Mouse (Mus musculus): Measurements from ENCODE around the gene Nmd3. TPM values are rescaled to one million over a fixed set of nuclear protein-coding genes. Genes with fewer than 3 reads are reported as not detected.

Nmd3 gene
- polyA plus RNA-seq (2012; rRNA removed), result 25.7 and 26.9 TPM in 2 replicates

DNA sequence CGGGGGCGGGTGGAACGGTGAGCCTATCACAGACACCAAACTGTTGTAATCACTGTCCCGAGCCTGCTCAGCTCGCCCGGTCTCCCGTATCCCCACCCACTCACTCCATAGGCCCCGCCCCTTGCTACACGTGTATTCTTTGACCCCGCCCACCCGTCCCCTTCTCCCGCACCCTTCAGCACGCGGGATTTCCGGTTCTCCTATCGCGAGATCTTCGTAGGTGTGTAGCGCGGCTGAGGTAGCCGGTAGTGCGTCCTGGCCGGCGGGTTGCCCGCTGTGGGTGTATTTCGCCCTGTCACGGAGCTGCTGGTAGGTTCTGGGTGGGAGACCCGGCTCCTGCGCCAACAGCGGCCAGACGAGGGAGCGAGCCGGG, at the start of gene Nmd3:
Gene Nmd3, plus strand, starts transcription at position 172 of the 373 bp plus-strand sequence.
- DNase-seq (ENCODE audit: extremely low spot score in 1 of 2, low spot score in 1 of 2), result peak; percentile 74 to 89

DNA sequence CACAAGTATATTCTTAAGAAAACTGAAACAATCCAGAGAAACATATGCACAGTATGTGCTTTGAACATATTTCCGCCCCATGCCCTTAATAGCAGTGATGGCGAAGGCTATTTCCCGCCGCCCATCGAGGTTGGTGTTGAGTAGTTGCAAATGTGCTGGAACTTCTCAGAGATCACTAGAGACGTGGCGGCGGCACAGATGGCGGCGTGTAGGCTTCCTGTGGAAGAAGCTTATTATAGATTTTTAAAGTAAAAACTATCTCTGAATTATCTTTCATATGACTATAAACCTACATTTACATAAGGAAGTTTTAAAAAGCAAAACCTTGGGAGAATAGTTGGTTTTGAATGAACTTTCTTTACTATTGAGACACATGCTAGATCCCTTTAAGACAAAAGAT, 48.4 kb upstream of the Nmd3 start:
- DNase-seq (ENCODE audit: extremely low spot score in 1 of 2, low spot score in 1 of 2), result peak; percentile 11 to 51

DNA sequence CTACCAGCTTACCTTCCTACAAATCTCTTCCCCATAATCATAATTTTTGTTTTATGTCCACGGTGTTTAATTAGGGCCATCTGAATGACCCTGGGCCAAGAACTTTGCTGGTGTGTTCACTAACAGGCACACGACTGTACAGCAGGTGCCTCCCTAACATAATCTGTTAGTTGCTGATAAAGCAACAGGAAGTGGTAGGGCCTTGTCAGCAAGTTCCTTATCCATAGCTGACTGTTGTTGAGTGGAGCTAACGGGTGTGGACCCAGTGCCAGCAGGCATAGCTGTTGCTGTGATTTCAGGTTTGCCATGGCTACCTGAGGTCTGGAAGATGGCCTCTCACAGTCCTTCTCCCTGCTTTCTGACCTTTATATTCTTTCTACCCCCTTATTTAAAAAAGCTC, 47.6 kb upstream of the Nmd3 start:
- DNase-seq (ENCODE audit: extremely low spot score in 1 of 2, low spot score in 1 of 2), result no peak

DNA sequence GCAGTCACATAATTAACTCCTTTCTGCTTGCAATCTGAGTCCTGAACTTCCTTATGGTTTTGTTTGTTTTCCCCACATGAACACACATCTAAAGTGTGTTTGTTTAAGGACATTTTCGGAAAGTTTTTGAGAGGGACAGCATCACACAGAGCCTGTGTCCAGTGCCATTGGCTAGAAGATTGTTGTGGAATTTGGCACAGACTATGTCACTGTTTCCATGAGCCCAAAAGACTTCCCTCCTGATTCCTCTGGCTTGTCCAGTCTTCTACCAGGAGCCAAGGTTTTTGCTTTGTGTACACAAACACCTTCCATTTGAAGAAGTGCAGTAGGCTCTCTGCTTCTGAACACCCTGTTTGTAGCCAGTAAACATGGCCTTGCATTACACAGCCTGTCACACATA, 32.0 kb upstream of the Nmd3 start:
- no peak for DNase-seq (ENCODE audit: extremely low spot score in 1 of 2, low spot score in 1 of 2)

DNA sequence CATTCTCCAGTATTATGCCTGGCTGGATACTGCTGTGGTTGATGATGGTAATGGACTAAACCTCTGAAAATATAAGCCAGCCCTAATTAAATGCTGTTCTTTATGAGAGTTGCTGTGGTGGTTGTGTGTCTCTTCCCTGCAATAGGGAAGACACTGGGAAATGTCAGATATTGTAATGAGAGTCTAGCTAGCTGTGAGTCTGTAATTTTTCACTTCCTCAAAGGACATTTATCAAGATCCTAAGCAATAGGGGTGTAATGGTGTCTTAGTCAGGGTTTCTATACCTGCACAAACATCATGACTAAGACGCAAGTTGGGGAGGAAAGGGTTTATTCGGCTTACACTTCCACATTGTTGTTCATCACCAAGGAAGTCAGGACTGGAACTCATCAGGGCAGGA, 30.8 kb upstream of the Nmd3 start:
- DNase-seq (ENCODE audit: extremely low spot score in 1 of 2, low spot score in 1 of 2), result no peak

DNA sequence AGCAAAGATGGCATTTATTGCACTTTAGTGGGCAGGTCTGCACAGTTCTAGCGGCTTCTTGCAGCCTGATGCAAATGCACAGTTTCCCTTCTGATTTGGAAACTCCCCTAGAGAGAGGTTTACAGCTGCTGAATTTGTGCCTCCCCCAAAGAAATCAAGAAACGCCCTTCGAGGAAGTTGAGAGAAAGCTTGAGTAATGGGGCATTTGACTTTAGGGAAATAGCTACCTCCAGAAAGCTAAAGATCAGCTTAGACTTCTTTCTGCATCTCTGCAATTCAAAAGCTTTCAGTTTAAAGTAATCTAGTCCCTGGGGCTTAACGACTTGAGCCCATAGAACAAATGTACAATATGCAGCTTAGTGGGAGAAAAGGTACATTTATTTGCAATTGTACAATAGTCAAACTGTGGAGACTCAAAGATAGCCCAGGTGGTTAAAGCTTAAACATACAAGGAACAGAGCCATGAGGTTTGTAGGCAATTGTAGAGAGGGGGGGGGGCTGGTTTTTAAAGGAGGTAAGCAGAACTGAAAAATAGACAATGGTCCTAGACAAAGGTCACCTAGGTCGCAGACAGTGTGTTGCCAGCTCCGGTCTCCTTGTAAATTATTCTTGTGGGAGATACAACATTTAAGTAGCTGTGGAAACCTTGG, 21.8 kb upstream of the Nmd3 start:
- DNase-seq (ENCODE audit: extremely low spot score in 1 of 2, low spot score in 1 of 2), result no peak

DNA sequence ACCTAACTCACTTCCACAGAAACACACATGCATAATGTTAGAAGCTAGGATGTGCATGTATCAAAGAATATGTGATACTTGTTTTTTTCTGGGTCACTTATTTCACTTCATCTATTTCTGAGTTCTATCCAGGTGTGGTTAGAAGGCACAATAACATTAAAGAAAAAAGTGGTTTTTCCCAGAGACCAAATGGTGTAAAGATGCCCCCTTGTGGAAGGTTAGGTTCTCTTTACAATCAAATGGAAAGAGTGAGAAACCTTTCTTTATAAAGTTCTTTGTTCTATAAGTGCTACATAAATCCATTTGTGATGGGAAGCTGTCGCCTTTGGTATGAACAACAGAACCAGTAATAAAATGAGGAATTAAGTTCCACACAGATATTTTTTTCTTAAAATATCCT, 19.9 kb upstream of the Nmd3 start:
- peak in 1 of 2 experiments; percentile 64 for DNase-seq (ENCODE audit: extremely low spot score in 1 of 2, low spot score in 1 of 2)

DNA sequence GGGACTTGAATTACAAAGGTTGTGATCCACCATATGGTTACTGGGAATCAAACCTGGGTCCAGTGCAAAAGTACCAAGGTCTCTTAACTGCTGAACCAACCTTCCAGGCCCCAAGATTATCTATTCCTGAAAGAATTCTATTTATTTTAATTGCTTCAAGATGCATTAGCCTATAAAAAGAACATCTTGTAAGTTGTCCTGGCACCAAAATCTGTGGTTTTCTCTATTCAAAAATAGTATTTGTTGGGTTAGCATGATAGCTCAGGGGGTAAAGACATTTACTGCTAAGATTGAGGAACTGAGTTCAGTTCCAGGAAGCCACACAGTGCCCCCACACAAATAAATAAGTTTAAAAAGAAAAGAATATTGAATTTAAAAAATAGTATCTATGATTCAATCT, 19.4 kb upstream of the Nmd3 start:
- no peak for DNase-seq (ENCODE audit: extremely low spot score in 1 of 2, low spot score in 1 of 2)

DNA sequence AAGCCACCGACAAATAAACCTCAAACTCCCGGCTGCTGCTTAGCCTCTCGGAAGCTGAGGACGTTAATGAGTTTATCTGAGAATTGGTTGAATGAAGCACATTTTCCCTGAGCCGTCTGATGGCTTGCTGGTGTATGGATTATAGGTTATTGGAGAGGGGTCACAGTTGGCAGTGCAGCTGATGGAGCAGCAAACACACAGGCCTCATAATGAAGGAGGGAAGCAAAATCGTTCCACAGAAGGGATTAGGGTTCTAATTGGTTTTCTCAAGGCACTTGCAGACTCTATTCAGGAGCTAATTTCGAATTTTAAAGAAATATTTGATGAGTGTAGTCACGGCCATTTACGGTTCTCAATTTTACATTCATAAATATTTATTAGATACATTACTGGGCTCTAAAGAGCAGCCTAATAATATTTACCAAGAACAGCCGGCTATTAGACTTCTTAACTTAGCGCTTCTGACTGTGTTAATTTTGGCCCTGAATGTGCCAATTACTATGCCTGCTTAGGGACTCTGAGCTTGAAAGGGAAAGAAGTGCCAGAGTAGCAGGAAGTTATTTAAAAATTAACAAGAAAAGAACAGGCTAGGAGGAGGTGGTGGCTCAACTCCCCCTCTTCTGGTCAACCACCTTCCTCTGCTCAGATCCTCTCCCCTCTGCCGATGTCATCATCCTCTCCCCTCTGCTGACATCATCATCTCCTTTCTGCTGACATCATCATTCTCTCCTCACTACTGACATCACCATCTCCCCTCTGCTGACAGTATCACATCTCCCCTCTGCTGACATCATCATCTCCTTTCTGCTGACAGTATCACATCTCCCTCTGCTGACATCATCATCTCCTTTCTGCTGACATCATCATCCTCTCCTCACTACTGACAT, 12.5 kb upstream of the Nmd3 start:
- no peak for DNase-seq (ENCODE audit: extremely low spot score in 1 of 2, low spot score in 1 of 2)

DNA sequence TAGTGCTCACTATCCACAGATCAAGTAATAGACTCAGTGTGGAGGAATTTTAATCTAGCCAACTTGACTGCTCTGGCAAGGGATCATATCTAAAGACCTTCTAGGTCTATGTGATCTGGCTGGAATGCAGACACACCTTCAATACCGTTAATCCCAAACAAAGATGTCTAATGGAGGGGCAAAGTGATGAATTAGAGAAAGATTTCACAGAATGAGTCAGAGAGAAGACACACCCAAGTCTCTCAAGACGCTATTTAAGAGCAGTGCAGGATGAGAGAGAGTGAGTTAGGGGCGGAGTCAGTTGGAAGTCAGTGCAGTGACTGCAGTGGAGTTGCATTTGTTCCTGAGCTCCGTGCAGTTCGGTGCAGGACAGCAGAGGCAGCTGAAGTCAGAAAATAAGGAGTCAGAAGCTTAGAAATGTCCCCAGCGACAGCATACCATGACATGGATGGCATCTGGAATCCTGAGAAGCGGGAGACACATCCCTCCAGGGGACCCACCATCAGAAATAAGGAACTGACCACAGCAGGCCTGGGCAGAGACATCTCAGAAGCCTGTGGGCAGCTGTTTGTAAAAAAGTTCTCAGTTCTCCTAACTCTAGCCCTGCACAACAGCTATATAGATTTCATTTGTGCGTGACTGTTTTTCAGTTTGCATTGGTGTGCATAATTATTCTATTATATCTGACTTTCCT, 9.7 kb upstream of the Nmd3 start:
- no peak for DNase-seq (ENCODE audit: extremely low spot score in 1 of 2, low spot score in 1 of 2)

DNA sequence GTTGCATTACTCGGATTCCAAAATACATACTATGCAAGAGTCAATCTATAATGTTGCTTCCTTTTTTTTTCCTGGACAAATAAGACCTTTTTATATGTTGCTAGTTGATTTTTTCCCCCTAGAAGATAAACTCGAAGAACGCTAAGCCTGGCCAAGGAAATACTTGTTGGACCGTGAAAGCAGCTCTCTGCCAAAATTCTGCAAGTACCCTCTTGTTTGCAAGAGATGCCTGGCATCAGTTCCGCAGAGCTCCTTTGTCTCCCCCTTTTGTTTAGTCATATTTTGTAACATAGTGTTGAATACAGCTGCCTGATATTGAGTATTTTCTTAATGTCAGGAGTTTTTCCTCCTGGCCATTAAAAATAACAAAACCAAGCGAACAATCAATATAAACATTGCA, 4.3 kb upstream of the Nmd3 start:
- DNase-seq (ENCODE audit: extremely low spot score in 1 of 2, low spot score in 1 of 2), result no peak

DNA sequence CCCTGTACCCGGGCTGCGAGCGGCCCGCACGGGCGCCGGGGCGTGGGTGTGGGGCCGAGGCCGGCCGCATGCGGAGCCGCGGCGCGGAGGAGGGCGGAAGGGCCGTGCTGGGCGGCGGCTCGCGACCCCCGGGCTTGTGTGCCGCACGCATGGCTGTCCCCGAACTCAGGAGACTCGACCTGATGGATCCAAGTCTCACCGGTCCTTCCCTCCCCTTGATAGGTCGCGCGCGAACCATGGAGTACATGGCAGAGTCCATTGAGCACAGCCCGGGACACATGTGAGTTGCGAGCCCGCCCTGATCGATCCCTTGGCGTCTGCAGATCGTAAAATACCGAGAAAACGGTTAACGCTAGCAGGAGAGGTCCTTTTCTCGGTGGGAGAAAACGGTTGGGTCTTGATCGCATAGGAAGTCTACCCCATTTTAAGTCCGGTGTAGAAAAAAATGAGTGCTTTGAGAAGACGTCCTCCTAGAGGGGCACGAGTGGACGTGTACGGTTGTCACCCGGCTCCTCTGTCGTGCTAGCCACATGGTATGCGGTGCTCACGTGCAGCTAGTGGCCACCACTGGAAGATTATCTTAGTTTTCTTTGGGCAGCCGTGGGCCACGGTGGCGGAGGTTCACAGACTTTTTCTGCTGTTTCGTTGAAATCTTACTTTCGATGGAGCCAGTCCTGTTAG, 542 bp downstream of the Nmd3 start:
- DNase-seq (ENCODE audit: extremely low spot score in 1 of 2, low spot score in 1 of 2), result peak in 1 of 2 experiments; percentile 31

DNA sequence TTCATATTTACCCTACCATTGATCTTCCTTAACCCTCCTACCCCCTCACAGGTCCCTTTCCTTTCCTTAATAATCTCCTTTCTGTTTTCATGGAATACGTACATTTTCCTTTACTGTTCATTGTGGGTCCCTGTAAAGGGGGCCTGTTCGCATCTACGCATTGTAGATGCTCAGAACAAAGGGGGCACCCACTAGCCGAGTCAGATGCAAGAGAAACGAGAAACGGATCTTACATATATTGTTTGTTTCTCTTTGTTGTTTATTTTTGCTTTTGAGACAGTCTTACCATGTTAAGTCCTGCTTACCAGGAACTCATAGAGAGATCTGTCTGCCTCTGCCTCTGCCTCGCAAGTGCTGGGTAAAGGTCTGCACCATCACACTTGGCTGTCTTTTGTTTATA, 1.4 kb downstream of the Nmd3 start:
- no peak for DNase-seq (ENCODE audit: extremely low spot score in 1 of 2, low spot score in 1 of 2)

DNA sequence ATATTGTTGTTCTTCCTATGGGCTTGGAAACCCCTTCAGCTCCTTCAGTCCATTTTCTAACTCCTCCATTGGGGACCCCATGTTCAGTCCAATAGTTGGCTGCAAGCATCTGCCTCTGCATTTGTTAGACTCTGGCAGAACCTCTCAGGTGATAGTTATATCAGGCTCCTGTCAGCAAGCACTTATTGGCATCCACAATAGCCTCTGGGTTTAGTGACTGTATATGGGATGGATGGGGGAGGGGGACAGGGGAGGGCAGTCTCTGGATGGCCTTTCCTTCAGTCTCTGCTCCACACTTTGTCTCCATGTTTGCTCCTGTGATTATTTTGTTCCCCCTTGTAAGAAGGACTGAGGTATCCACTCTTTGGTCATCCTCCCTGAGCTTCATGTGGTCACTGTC, 9.1 kb downstream of the Nmd3 start:
- DNase-seq (ENCODE audit: extremely low spot score in 1 of 2, low spot score in 1 of 2), result no peak

DNA sequence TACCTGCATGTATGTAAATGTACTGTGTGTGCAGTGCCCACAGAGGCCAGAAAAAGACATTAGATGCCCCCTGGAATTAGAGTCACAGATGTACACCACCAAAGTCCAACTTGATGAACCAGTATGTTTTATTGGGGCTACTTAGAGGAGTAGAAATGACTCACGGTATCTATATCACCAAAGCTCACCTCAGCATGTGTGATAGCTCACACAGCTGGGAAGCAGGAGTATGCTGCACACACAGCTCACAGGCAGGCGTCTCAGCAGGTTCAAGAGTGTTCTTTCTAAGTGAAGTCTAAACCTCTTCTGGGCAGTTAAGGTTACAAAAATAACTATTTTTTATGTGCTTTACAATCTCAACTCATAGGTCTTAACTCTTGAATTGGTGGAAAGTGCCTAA, 12.2 kb downstream of the Nmd3 start:
- no peak for DNase-seq (ENCODE audit: extremely low spot score in 1 of 2, low spot score in 1 of 2)

DNA sequence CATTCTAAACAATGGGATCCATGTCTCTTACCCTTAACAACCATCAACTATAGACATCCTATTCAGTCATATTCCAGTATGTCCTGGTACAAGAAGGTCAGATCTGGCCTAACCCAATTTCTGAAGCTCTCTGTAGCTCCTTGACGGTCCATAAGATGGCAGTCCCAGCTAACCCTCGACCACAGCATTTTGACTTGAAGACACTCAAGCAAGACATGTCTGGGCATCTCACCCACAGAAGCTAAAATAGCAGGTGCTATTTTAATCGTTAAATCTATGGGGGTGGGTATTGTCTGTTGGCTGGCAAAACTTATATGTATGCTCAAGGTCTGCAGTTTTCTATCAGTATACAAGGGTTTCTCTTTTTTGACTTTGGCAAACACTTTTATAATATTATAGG, 33.4 kb downstream of the Nmd3 start:
- DNase-seq (ENCODE audit: extremely low spot score in 1 of 2, low spot score in 1 of 2), result no peak

DNA sequence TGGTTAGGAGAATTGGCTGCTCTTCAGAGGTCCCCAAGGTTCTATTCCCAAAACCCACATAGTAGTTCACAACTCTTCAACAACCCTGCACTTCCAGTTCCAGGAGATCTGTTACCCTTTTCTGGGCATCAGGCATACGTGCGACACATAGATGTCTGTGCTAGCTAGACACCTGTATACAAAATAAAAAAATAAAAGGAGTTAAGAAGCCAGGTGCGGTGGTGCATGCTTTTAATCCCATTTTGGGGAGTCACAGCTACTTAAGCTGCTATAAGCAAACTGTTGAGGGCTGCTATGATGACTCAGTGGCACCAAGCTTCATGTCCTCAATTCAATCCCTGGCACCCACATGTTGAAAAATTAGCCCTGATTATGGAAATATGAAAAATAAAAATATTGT, 34.2 kb downstream of the Nmd3 start:
- no peak for DNase-seq (ENCODE audit: extremely low spot score in 1 of 2, low spot score in 1 of 2)

DNA sequence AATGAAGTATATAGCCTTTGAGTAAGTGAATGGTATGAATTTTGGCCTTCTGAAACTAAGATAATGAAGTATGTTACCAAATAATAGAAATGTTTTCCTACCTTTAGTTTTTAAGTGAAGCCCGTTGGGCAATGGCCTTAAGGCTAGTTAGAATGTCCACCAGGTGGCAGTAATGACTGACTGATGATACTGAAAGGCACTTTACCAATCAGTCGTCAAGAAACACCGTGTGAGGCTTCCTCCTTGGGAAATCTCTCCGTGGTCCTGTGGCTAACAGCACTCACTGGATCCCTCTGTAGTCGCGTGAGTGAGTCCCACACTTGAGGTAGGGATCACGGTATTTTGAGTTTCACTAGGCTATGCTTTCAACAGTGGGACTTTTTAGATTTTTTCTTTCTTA, 34.7 kb downstream of the Nmd3 start:
- DNase-seq (ENCODE audit: extremely low spot score in 1 of 2, low spot score in 1 of 2), result peak; percentile 57 to 90

DNA sequence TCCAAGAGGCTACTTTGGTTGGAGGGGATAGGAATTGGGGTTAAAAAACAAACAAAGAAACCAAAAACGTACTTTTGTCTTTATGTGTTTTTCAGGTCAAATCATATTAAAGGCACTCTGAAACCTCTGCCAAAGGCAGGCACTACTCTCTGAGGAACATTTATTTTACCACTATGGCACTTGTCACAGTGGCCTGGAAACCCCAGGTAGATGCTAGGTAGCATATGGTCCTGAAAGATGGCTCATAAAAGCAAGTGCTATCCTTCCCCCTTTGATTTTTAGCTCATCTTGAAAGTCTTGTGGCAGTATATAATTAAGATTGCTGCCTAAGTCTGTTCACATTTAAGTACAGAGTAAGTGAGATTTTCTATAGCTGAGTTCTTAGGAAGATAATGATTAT, 35.7 kb downstream of the Nmd3 start:
- no peak for DNase-seq (ENCODE audit: extremely low spot score in 1 of 2, low spot score in 1 of 2)

DNA sequence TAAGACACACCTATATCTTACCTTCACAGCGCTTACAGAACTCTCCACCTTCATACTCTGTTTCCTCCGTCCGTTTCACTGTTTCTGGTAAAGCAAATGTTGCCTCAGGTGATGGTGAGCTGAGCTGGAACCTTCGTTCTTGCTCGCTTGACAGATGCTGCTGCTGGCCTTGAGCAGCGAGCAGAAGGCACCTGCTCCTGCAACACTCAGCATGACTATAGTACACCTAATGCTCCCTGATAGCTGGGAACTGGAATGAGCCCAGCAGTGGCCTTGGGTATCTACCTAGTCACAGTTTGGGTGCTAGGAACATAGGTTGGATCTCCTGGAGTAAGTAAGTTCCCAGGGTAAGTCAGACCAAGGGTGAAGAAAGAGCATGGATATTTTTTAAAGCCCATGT, 38.3 kb downstream of the Nmd3 start:
- no peak for DNase-seq (ENCODE audit: extremely low spot score in 1 of 2, low spot score in 1 of 2)

DNA sequence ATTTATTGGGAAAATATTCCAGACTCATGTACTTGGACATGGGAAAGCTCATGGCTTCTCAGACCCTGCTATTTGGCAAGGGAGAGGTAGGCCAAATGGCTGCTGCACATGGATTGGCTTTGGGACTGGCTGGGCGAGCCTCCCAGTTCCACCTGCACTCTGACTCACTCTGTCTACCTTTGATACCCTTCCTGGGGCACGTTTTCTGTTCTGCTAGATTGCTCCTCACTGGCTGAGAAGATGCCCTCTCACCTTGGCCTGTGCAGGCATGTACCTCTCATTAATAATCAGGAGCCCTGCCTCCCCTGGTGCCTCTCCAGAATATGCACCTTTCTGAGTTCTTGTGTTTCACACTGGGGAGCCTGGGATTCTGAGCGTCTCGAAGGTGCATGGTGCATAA, 39.4 kb downstream of the Nmd3 start:
- DNase-seq (ENCODE audit: extremely low spot score in 1 of 2, low spot score in 1 of 2), result no peak

Measured in frontal cortex, adult 2 months (tissue).